Mouse (Mus musculus) testis, adult 2 months (tissue): ENCODE data around the gene Prickle1. TPM values are rescaled to one million over a fixed set of nuclear protein-coding genes. Genes with fewer than 3 reads are reported as not detected.

Experiments
- H3K27ac ChIP-seq: fragments of 200-500 bp; 2 replicates; pipeline ENCODE4 v1.5.1; 2012; ENCODE audit warnings: low read depth, low read length; ENCODE audit not compliant: control insufficient read depth, insufficient read depth
- H3K27me3 ChIP-seq: fragments of 200-500 bp; 2 replicates; pipeline ENCODE4 v1.6.1; 2012; ENCODE audit warnings: mild to moderate bottlenecking, low read length, moderate library complexity; ENCODE audit not compliant: control insufficient read depth, insufficient read depth
- H3K36me3 ChIP-seq: fragments of 200-500 bp; 2 replicates; pipeline ENCODE4 v1.6.1; 2012; ENCODE audit warnings: mild to moderate bottlenecking, low read length; ENCODE audit not compliant: control insufficient read depth, insufficient read depth
- H3K4me1 ChIP-seq: fragments of 200-500 bp; 2 replicates; pipeline ENCODE4 v1.6.1; 2012; ENCODE audit warnings: low read length; ENCODE audit not compliant: control insufficient read depth, insufficient read depth
- H3K4me3 ChIP-seq: fragments of 200-500 bp; 2 replicates; pipeline ENCODE4 v1.5.1; 2012; ENCODE audit warnings: low read depth, mild to moderate bottlenecking, low read length, moderate library complexity, mixed read lengths; ENCODE audit not compliant: control insufficient read depth
- CTCF ChIP-seq: fragments of 200-500 bp; IDR thresholded peaks from 2 replicates; pipeline ENCODE4 v1.5.1; 2012; ENCODE audit warnings: low read depth, mild to moderate bottlenecking, inconsistent platforms, low read length, moderate library complexity; ENCODE audit not compliant: control insufficient read depth, insufficient read depth, insufficient replicate concordance
- POLR2A ChIP-seq: fragments of 200-500 bp; IDR thresholded peaks from 2 replicates; pipeline ENCODE4 v1.6.1; 2012; ENCODE audit warnings: low read depth, mild to moderate bottlenecking, inconsistent platforms, low read length, moderate library complexity; ENCODE audit not compliant: control insufficient read depth
- polyA plus RNA-seq: library from polyadenylated mRNA; depleted of rRNA; stranded (reverse); fragments of >200 nt; gene quantifications from 2 replicates; pipeline ENCODE4 v1.2.3, GENCODE M21; 2012

Prickle1 gene
- polyA plus RNA-seq, 1 experiment: 3.9 TPM

DNA sequence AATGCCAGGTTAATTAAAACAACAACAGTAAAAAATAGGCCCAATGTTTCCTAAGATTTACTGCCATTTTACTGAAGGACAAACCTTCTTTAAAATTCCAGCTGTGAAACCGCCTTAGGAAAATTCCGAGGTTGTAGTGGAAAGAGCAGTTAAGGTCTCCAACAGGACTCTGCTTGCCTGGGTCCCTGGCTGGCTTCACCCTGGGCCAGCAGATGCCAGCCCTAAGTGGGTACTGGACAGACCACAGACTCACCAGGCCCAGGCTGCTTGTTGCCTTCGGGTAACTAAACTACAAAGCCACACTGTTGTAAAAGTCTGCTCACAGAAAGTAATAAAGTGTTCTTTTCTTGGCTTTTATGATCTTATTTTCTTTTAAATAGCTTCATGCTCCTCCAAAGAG, 26.8 kb downstream of the Prickle1 start:
- TF ChIP-seq CTCF (no peak), POLR2A (no peak)
- no peaks in the 10 kb centered on the region for H3K36me3 ChIP-seq
- H3K27me3 ChIP-seq: no peaks in the 10 kb centered on the region
- H3K4me3 ChIP-seq: no peak overlapping the region
- H3K4me1 ChIP-seq: no peaks in the 10 kb centered on the region
- no peak overlapping the region for H3K27ac ChIP-seq

DNA sequence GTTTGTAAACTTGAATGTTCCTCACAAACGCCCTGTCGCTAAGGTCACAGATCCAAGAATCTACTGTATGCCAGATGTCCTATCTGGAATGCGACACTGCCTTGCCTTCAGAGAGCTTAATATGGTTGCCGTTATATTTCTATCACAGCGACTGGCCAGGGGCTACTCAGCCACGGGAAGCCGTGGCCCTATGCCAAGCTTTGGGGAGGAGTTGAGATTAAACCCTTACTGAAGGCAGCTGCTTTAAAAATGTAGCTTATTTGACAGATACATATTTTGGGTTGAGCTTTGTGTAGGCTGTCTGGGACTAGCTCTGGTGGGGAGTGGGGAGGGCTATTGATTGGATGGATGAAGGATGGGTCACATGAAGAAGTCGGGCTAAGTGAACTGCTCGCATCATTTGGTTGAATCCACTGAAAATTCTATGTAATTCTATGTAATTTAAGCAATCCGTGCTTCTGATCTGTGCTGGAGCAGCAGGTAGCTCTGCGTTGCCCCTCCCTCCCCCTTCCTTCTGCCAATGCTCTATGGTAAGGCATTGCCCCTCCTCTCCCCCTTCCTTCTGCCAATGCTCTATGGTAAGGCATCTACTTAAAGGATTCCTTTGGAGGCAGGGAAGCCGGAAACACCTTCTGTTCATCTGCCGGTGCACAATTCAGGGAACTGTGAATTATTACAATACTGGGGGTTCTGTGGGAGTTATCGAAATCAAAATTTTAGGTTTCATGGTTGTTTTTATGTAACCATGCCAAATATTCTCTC, 28.0 kb downstream of the Prickle1 start:
- H3K4me1 ChIP-seq: no peaks in the 10 kb centered on the region
- no peaks in the 10 kb centered on the region for H3K36me3 ChIP-seq
- H3K27ac ChIP-seq: no peak overlapping the region
- TF ChIP-seq CTCF: no peak
- no peak for TF ChIP-seq POLR2A
- no peak overlapping the region for H3K4me3 ChIP-seq
- no peaks in the 10 kb centered on the region for H3K27me3 ChIP-seq

DNA sequence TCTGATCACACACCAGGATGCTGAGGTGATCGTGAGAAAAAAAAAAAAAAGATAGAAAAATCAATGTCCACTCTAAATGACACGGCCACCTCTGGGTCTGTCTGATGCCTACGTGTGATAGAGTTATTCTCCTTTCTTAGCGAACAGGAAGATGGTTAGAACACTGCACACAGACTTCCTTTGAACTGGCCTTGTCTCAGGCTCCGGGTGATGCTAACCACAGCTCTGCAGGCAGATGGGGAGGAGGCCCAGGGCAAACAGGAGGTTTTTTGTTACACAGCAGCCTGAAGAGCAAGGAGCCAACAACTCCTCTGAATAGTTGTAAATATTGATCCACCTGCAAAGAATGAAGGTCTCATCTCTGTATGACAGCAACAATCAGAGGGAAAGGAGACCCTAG, 32.2 kb downstream of the Prickle1 start:
- H3K27ac ChIP-seq: no peak overlapping the region
- TF ChIP-seq POLR2A (no peak), CTCF (no peak)
- H3K4me3 ChIP-seq: no peak overlapping the region
- no peaks in the 10 kb centered on the region for H3K4me1 ChIP-seq
- H3K27me3 ChIP-seq: no peaks in the 10 kb centered on the region
- H3K36me3 ChIP-seq: no peaks in the 10 kb centered on the region

DNA sequence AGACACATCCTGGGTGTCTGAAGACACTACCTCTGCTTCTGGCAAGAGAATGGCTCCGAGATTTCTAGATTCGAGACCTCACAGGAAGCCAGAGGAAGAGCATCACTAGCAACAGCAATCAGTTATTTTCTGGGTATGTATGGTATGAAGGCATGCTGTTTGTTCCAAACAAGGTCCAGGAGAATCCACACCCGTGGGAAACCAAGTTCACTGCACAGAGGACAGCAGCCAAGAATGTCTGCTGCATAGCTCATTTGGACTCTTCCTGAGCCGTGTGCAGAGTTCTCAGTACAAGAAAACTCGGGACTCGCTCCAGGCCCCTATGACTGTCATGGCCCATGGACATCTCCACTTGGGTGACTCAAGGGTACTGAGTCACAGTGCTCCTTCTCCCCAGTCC, 34.2 kb downstream of the Prickle1 start:
- Histone ChIP-seq H3K27me3 (no peaks in the 10 kb centered on the region), H3K4me3 (no peak overlapping the region), H3K36me3 (no peaks in the 10 kb centered on the region), H3K4me1 (no peaks in the 10 kb centered on the region), H3K27ac (no peak overlapping the region)
- TF ChIP-seq POLR2A (no peak), CTCF (no peak)

DNA sequence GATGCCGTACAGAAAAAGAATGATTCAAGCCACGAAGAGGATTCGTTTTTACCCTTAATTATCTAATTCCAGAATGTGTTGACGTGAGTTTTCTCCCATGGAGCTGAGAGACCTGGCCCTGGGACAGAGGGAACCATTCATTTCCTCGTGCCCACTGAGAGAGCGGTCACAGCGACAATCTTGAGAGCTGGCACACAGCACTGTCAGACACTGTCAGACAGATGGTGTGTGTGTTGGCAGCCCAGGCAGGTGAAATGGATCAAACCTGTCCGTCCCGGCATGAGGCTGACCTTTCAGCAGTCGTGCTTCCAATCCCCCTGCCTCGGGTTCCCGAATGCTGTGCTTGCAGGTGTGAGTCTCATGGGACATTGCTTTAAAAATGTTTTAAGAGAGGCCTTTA, 37.3 kb downstream of the Prickle1 start:
- no peak for TF ChIP-seq CTCF
- TF ChIP-seq POLR2A: no peak
- no peak overlapping the region for H3K27ac ChIP-seq
- H3K36me3 ChIP-seq: no peaks in the 10 kb centered on the region
- no peaks in the 10 kb centered on the region for H3K4me1 ChIP-seq
- no peak overlapping the region for H3K4me3 ChIP-seq
- no peaks in the 10 kb centered on the region for H3K27me3 ChIP-seq

DNA sequence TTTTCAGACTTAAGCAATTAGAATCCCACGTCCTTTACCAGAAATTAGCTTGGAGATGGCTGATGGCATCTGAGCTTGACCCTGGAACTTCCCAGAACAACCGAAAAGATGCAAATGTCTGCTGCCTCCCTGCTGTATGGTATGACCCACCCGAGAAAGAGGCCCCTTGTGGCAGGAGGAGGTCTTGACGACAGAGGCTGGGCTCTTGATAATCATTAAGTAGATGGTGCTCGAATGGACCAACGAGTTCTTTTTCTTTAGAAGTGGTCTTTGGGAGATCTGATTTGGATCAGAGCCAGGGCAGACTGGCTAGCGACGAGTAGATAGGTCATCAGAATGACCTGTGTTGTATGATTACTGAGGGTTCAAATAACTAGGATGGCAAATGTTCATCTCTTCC, 40.0 kb downstream of the Prickle1 start:
- TF ChIP-seq POLR2A (no peak), CTCF (no peak)
- Histone ChIP-seq H3K27ac (no peak overlapping the region), H3K36me3 (no peaks in the 10 kb centered on the region), H3K4me3 (no peak overlapping the region), H3K4me1 (no peaks in the 10 kb centered on the region; the same call in 1 of the 2 replicates), H3K27me3 (no peaks in the 10 kb centered on the region)

DNA sequence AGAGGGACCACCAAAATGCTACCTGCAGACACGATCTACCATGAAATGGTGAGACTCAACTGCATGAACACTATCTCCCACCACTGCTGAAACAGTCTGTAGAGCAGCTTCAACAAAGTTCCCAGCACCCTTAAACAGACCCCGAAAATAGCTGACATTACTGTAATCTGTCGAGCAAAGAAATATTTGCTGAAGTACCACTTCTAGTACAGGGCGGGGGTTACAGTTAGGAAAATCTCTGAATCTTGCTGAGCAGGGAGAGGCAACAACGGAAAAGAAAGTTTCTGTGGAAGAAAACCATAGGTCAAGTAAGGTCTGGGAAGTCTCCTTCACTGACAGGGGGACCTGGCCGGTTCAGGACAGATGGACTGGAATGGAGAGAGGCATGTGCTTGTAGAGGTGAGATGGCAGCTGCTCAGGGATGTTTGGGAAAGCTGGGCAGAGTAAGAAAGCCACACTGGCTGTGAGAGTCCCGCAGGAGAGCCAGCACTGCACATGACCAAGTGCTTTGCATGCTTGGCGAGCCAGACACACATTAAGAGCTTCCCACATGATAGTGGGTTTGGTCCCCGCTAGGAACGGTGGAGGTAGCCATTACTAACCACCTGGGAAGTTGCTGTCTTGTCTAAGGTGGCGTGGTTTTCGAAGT, 41.4 kb downstream of the Prickle1 start:
- Histone ChIP-seq H3K36me3 (no peaks in the 10 kb centered on the region), H3K27ac (no peak overlapping the region), H3K4me3 (no peak overlapping the region), H3K4me1 (no peaks in the 10 kb centered on the region; the same call in 1 of the 2 replicates), H3K27me3 (no peaks in the 10 kb centered on the region)
- no peak for TF ChIP-seq POLR2A
- TF ChIP-seq CTCF: no peak
